Mouse (Mus musculus) frontal cortex, postnatal 36 days (tissue): ENCODE measurements around the gene Snd1.

Experiments
- DNase-seq, 2 experiments: peaks; one replicate each; pipeline ENCODE4 v3.0.0; 2022; ENCODE audit warnings: low spot score in 2 of 2

Gene Snd1

DNA sequence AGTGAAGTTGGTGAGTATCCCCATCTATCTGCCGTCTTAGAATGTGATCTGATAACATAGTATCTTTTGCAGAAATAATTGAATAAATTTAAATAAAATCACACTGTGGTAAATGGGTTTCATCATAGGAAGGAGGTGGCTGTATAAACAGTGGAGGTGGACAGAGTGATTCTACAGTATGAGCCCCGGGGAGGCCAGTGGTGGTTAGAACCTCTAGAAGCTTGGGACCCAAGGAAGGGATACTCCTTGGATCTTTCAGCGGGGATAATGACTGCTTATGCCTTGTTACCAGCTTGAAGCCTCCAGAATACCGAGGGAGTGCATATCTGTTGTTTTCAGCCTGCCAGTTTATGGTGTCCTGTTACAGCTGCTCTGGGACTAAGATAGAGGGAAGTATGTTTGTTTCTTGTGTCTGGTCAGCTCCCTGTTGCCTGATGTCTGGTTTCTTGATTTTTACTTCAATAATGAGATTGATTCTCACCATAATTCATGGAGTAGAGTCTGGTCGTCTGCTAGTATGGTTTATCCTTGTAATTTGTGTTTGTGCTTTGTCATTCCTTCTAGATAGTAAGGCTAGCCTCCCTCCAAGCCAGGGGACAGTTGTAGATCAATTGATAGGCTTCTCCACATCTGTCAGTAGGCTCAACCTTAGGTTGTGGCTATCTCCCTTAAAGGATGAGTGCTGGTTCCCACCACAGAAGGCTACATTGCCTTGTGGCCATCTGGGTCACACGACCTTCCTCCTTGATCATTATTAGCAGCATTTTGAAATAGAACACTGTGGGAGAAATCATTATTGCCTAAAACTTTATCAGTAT is 160.8 kb downstream of the Snd1 start:
- no peak for DNase-seq

DNA sequence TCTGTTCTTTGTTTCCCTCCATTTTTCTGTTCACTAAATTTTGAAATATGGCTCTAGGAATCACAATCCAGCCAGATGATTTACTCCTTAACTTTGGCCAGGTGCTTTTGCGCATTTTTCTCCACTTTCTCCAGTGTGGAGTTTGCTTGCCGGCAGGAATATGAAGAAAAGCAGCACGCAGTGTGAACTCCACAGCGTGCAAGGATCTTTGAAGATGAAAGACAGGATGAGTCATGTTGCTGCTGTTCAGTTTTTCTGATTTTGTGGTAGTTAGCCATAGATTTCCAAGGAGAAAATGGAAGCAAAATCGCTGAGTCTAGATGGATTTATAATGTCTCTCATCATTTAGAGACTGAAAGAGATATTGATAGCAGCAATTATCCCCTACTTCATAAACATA is 165.1 kb downstream of the Snd1 start:
- no peak for DNase-seq

DNA sequence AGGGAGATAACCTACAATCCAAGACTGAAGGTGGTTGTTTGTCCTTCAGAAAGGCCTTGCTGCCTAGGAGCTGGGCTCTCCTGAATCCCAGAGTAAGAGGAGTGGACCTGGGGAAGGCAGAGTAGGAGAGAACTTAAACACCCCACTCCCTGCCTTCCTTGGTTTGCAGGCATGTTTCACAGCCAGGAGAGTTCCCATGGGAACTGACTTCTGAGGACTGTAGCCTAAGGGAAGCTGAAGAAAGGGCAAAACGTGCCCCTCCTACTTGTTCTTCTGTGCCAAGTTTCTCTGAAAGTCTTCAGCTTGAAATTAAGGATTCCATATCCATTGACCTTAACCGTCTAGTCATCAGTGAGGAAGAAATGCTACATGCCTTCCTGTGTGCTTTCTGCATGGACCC is 168.0 kb downstream of the Snd1 start:
- DNase-seq: no peak

DNA sequence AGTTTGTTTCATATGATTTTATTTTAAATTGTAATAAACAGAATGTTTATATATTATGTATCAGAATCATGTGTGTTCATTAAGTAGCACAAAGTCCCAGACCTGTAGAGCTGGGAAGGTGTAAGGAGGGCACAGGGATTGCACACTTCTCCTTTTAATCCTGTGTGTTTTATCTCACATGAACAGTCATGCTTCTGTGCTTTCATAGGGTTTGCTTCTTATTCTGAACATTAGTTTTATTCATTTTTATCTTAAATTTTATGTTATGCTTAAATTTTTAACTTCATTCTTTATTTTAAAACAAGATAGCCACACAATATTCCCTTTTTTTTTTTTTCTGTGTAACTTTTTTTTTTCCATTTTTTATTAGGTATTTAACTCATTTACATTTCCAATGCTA is 170.3 kb downstream of the Snd1 start:
- no peak for DNase-seq

DNA sequence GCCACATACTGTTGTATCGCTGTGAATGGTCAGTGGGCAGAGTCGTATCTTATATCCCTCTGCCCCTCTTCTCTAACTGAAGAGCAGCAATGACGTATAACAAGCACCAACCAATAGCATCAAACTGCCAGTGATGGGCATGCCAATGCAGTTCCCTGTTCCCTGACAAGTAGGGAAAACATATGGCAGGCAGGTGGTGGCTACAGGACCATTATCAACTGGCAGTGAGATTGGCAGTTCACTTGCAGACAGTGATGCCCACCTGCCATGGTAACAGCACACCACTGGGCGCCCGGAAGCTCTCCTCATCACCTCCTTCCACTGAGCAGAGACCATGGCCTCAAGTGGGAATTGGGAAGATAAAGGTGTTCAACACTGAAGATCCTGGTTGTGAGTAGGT is 181.6 kb downstream of the Snd1 start:
- no peak for DNase-seq

DNA sequence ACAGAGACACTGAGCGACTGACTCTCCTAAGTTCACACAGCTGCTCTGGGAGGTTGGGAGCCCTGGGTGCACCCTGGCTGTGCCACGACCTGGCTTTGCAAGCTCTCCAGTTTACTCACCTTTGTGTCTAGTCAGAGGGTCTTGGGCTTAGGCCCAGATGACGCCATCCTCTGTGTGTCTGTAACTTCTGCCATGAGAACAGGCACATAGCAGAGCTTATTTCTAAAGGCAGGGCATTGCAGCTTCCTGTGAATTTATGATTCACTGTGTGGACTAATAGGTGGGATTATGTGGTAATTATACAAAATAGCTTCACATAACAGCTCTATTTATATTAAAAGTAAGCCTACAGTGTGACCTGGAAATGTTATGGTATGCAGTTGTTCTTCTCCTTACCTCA is 188.1 kb downstream of the Snd1 start:
- no peak for DNase-seq

DNA sequence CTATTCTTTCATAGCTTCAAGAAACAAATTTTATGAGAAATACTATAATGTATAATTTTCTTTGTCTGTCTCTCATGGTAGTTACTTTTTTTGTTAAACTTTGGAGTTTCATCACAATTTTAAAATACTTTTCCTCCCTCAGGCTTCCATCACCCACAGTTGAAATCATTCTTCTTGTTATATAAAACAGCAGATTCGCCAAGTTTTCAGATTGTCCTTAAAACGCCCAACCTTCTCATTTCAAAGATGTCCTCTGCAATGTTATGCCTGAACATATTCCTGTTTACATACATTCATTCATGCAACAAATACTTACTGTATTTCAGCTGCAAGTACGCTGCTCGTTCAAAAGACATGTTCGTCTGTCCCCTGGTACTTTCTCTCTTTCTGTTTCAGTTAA is 188.7 kb downstream of the Snd1 start:
- DNase-seq: no peak

DNA sequence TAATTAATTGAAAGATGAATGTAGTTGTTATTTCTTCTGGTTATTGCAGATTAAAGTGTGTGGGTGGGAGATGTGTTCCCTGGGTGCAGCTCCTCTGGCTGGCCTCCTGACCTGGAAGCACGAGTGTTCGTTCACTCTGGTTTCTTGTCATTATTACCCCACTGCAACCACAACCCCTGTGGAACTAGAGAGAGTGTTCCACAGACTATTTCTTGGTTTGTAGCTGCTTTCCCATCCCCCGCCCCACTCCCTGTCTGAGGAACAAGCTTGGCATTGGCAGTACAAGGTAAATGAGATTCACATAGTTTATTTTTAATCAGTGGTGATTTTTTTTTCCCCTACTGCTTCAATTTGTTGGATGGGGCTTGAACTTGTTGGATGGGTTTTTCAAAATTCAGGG is 189.8 kb downstream of the Snd1 start:
- DNase-seq: no peak

DNA sequence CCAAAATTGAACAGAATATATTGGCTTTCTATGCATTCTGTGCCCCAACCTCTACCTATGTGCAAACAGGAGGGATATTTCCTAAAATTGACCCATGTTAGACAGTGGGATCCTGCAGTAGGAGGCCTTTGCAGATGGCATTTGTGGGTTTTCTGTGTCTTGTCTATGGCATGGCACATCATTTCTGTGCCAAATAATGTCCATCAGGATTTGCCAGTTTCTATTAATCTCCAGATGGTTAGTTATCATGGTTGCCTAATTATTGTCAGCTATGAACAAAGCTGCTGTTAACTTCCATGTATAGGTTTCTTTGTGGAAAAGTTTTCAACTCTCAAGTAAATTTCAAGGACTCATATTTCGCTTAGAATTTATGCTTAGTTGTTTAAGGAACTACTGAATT is 192.6 kb downstream of the Snd1 start:
- no peak for DNase-seq

DNA sequence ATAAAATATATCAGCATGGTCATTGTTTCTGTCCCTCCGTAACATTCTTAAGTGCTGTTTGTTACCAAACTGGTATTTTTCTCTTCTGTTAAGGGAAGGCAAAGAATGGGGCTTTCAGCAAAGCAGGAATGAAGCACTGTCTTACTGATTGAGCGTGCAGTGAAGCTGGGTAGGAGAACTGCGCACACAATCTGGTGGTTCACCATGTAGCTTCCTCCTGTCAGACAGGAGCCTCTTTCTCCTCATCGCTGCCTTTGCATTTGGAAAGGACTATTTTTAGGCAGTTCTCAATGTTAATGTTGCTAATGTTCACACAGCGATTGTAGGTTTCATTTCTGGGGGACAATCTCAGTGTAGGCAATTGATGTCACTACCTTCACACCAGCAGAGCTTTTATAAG is 194.3 kb downstream of the Snd1 start:
- peak in 1 of 2 experiments; percentile 18 for DNase-seq

DNA sequence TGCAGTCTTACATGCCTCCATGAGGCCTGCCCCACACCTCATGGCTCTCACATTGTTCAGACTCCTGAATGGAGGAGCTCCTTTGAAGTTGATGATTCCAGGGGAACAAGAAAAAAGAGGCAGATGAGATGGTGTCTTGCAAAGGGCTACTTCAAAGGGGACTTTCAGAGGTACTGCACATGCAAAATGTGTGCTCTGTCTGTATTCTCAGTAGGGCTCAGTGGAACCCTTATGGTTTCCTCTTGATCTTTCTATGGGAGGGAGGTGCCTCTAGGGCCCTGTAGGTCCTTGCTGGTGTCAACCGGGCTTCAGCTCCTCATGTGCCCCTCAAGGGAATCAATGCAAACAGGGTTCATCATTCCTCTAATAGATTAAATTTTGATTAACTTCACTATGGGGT is 197.4 kb downstream of the Snd1 start:
- DNase-seq: no peak

DNA sequence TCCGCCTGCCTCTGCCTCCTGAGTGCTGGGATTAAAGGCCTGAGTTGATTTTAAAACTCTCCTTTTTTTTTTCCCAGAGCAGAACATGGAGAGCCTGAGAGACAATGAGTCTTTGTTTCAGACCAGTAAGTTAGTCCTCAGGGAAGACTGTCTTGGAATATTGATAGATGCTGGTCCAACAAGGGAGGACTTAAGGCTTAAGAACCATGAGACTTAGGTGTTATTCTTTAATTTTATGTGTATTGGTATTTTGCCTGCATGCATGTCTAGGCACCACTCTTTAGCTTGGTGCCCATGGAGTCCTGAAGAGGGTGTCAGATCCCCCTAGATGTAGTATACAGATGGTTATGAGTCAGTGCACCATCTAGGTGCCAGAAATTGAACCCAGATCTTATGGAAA is 199.7 kb downstream of the Snd1 start:
- DNase-seq: no peak

DNA sequence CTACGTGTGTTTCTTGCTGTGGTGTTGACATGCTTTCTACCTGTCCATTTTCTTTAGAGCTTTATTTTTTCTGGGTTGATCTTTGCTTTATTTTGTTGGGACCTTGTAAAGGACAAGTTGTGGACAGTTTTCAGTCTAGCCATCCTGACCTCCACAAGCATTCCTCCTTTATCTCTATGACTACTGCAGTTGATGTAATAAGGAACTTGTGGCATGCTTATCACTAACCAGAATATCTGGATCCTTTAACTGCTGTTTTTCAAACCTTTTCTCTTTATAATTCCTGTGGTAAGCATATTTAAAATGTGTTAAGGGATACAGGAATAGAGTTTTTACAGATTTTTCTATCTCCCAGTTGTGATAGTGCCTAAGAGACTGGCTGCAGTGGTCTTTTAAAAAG is 204.0 kb downstream of the Snd1 start:
- DNase-seq: no peak

DNA sequence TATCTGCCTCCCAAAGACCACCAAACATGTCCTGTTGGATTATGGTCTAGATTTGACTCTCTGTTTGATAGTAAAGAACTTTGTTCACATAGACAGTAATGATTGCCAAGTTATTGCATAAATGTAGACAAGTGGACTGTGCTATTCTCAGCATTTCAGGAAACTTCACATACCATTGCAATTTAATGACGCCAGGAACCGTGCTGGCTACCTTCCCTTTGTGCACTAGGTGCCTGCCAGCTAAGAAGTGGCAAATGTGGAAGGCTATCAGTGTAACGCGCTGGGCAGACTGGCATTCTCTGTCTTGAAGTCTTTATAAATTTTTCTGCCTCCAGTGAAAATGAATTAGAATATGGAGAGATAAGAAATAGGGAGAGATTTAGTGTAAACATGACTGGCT is 205.6 kb downstream of the Snd1 start:
- DNase-seq: no peak

DNA sequence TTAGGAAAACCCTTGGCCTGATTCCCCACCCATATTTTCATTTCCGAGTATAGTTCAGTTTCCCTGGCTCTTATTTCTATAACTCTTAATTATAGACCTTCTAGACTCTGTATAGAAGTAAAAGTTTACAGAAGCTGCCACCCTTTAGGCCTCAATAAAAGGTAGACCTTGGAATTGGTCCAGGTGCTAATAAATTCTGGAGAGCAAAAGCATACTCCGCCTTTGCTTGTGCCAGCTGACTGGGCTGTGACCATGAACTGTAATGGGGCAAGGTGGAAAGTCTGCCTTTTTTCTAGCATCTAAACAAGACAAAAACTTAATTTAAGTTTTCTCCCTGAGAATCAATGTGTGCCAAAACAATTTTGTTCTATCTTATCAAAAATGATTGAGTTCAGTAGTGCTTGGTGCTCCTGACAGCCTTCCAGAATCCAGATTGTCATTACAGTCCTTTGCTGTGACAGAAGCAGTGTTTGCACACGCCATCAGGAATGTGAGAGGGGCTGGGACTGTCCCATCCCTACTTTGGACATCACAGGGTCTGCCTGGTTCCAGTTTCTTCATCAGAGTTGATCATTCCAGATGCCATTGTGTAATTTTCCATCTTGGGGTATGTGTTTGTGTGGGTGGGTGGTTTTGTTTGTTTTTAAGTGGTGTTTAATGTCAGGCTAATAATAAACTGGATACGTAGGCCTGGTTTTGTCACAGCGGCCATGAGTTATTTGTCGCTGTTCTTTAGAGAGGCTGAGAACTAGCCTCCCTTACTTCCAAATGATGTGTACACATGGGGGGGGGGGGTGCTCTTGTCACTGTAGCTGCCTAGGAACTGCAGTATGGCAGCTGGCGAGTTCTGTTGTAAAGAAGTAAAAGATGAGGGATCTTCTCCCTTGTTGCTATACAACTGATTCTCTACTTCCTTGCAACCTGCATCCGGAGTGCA is 206.8 kb downstream of the Snd1 start:
- no peak for DNase-seq

DNA sequence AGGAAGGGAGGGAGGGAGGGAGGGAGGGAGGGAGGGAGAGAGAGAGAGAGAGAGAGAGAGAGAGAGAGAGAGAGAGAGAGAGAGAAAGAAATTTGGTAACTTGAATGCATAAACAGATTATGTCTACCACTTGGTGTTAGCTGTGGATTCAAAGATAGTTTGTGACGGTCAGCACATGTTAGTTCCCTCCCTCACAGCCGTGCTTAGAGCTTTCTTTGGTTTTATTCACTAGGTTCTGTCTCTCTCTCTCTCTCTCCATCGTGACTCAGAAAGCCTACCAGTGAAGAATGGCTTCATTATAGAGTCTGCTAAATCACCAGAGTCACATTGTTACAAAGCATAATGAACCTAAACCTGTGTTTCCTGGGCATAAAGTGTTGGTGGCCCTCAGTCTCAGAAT is 210.1 kb downstream of the Snd1 start:
- no peak for DNase-seq

DNA sequence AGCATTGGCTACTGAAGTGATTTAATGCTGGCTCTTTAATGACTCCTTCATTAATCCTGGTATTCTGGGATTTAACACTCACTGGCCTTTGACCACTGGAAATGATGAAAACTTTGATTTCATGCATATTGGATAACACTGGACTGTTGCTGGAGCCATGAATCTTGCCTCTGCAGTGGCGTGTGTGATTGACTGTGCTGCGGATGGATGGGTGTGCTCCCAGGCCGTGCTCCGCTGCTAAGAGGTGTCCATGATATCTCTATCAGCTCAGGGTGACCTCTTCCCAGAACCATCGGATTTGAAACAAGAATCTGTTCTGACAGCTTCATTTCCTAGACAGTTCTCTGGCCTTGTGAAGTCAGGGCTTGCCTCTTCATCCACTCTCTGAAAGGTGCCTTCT is 210.8 kb downstream of the Snd1 start:
- DNase-seq: no peak

DNA sequence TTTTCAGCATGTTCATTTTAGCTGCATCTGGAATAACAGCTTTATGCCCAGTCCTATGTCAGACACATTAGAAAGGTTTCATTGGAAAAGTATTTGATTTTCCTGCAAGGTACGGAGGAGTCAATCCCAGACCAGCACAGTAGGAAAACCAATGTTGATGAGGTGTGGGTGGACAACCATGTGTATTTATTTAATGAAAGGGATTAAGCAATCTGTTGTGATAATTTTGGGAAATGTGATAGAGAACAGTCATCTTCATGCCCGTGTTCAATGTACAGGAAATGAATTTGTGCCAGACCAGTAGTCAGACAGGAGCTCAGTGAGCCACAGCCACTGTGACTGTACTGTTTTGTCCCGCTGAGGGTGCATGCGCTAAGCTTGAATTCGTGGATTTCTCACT is 212.8 kb downstream of the Snd1 start:
- DNase-seq: no peak

DNA sequence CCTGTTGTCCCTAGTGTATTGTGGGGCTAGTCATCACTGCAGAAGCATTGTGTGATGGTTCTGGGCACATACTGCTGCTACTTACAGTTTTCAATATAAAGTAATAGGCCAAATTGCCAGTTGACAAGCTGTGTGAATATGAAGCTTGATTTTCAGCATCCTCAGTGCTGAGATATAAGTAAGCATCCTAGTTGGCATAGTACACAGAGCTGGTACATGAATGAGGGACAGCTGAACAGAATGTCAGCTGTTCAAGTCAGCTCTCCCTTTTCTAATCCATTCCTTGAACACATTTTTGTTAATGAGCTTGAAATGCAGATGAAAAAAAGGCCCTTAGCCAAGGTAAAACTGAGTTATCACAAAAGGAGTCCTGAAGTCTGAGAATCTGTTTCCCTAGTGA is 217.7 kb downstream of the Snd1 start:
- DNase-seq: no peak

DNA sequence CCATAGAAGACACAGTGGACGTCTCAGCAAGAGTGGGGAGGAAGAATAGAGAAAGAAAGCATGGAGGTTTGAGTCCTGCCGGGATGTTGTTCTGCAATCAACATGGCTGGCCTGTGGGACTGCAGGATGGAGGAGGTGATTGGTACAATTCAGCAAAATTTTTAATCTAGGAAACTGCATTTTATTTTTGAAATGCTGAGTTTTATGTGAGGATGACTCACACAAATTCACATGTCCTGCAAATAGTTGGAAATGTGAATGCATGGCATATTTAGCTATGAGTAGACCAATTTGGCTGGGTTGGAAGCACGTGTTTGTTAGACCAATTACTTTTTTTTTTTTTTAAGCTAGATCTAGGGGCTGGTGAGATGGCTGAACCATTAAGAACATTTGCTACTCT is 222.3 kb downstream of the Snd1 start:
- DNase-seq: peak in 1 of 2 experiments; percentile 28

DNA sequence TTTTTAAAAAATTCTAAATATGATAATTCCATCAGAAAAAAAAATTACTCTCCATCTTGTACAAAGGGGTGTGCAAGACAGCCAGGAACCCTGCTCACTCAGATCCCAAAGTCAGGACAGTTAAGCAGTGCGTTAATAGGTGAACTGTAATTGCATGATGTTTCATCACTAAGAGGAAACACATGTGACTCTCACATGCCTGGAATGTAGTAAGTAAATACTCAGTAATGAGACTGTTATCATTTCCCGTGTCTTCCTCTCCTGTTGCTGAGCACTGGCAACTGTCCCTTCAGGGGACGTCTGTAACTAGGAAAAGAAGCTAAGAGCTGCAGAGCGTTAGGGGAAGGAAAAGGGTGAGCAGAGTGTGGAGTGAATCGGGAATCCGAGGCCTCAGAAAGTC is 229.7 kb downstream of the Snd1 start:
- no peak for DNase-seq

DNA sequence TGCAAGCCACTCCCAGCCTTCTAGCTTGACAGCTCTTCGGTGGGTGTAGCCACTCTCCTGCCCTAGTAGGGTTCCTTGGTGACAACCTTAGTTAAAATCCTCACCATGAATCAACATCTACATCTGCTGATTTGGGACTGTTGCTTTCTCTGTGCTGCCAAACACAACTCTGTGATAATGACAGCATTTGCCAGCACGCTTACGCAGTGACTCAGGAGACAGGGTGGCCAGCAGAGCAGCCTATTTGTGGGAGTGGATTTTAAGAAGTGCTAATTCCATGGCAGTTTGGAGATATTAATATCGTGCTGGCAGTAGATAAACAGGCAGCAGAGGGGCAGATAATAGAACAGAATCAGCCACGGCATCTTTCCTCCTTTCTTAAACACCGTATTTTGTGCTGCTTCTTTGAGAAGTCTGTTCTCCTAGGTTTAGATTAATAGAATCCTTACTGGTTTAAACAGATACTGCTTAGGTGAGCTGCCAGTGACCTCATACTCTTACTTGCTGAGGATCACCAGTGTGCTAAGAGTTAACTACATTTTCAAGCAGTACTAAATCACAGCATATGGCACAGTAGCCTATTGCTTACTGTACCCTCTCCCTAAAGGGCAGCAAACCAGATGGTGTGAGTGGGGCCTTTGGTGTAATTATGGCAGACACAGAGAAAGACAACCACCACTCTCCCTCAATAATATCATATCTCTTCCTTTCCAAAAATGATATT is 230.6 kb downstream of the Snd1 start:
- DNase-seq: peak; percentile 64 to 72
